Mouse (Mus musculus) CH12.LX (cell line): ENCODE data around the gene Macrod1.

Experiments
- HCFC1 ChIP-seq: IDR thresholded peaks from 2 replicates; pipeline ENCODE4 v1.6.1; 2012; ENCODE audit warnings: low read depth, mild to moderate bottlenecking, inconsistent platforms, low read length, improper control_type of control experiment
- MXI1 ChIP-seq: IDR thresholded peaks from 2 replicates; pipeline ENCODE4 v1.6.1; 2011; ENCODE audit warnings: mild to moderate bottlenecking, low read depth, low read length, improper control_type of control experiment
- NELFE ChIP-seq: IDR thresholded peaks from 2 replicates; pipeline ENCODE4 v1.6.1; 2011; ENCODE audit warnings: low read depth, low read length, improper control_type of control experiment
- POLR2A ChIP-seq: IDR thresholded peaks from 2 replicates; pipeline ENCODE4 v1.6.1; 2011; ENCODE audit warnings: low read depth, mild to moderate bottlenecking, improper control_type of control experiment, low read length
- USF1 ChIP-seq: IDR thresholded peaks from 2 replicates; pipeline ENCODE4 v1.6.1; 2014; ENCODE audit warnings: low read depth, mild to moderate bottlenecking, inconsistent platforms, low read length, improper control_type of control experiment
- USF2 ChIP-seq: conservative IDR thresholded peaks from 2 replicates; pipeline ENCODE4 v1.6.1; 2011; ENCODE audit warnings: low read depth, low read length, improper control_type of control experiment
- ZMIZ1 ChIP-seq: IDR thresholded peaks from 2 replicates; pipeline ENCODE4 v1.6.1; 2012; ENCODE audit warnings: low read depth, mild to moderate bottlenecking, inconsistent platforms, low read length, improper control_type of control experiment

DNA sequence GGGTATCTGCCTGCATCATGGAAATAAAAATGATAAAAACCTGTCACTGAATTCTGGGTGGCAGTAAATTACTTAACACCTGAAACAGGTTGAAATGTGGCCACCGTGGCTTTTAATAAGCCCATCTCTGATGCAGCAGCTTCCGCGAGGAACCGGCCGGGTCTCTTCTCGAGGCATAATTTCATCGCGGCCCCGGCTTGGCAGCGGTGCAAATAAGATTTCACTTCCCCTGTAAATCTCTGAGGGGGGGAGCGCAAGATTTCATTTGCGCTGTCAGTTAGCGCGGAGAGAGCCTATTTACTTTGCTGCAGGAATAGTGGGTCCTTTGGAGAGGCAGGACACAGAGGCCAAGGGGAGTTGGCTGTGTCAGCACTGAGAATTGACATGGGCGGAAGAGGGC, 28.1 kb downstream of the Macrod1 start:
- no peak for TF ChIP-seq USF1
- no peak for TF ChIP-seq POLR2A
- TF ChIP-seq USF2, result no peak
- no peak for TF ChIP-seq NELFE
- no peak for TF ChIP-seq MXI1
- TF ChIP-seq HCFC1, result no peak
- no peak for TF ChIP-seq ZMIZ1
